Mouse (Mus musculus) neural tube, embryonic 11.5 days (tissue): Measurements from ENCODE around the gene Baat. TPM values are rescaled to one million over a fixed set of nuclear protein-coding genes. Genes with fewer than 3 reads are reported as not detected.

ENCODE experiments used
- ATAC-seq: fragments of 200-750 bp; cut with Nextera tagmentation; 2 replicates; pipeline ENCODE4 v1.8.0; 2017; ENCODE audit warnings: moderate number of reproducible peaks, mild to moderate bottlenecking, moderate TSS enrichment, moderate library complexity; ENCODE audit not compliant: insufficient read depth, low FRiP score, low TSS enrichment
- DNase-seq: peaks from one replicate; pipeline ENCODE4 v3.0.0-alpha.2; 2015; ENCODE audit warnings: low spot score
- H3K27ac ChIP-seq: fragments of 300-500 bp; sonication (generic); 2 replicates; pipeline ENCODE4 v1.5.1; 2014; ENCODE audit warnings: low read depth, mild to moderate bottlenecking, low read length
- H3K27me3 ChIP-seq: fragments of 300-500 bp; sonication (generic); 2 replicates; pipeline ENCODE4 v1.6.1; 2014; ENCODE audit warnings: mild to moderate bottlenecking, low read length, mixed read lengths; ENCODE audit not compliant: control insufficient read depth, insufficient read depth
- H3K36me3 ChIP-seq: fragments of 300-500 bp; sonication (generic); 2 replicates; pipeline ENCODE4 v1.6.1; 2014; ENCODE audit warnings: mild to moderate bottlenecking, low read length, moderate library complexity, mixed read lengths; ENCODE audit not compliant: control insufficient read depth, insufficient read depth
- H3K4me1 ChIP-seq: fragments of 300-500 bp; sonication (generic); 2 replicates; pipeline ENCODE4 v1.6.1; 2014; ENCODE audit warnings: low read length, mixed read lengths; ENCODE audit not compliant: control insufficient read depth, insufficient read depth
- H3K4me2 ChIP-seq: fragments of 300-500 bp; sonication (generic); 2 replicates; pipeline ENCODE4 v1.6.1; 2014; ENCODE audit warnings: low read depth, mild to moderate bottlenecking, moderate library complexity
- H3K4me3 ChIP-seq: fragments of 300-500 bp; sonication (generic); 2 replicates; pipeline ENCODE4 v1.5.1; 2014; ENCODE audit warnings: low read depth, low read length
- H3K9ac ChIP-seq: fragments of 300-500 bp; sonication (generic); 2 replicates; pipeline ENCODE4 v1.6.1; 2014; ENCODE audit warnings: mild to moderate bottlenecking, low read length
- H3K9me3 ChIP-seq: fragments of 300-500 bp; sonication (generic); 2 replicates; pipeline ENCODE4 v1.6.1; 2016; ENCODE audit warnings: low read length; ENCODE audit not compliant: control insufficient read depth
- WGBS: fragments of 180-500 bp; shearing (Covaris S2); extraction: QIAGEN DNeasy Blood & Tissue Kit; methylation state at CpG from one replicate; pipeline ENCODE4 v1.1.7; 2014; 5-methylcytosine and 5-hydroxymethylcytosine counted together
- polyA plus RNA-seq: library from polyadenylated mRNA; unstranded; fragments of >200 nt; fragmentation: Nextera tagmentation; extraction: Ambion mirVana; gene quantifications from 2 replicates; pipeline ENCODE4 v1.2.1, GENCODE M21; 2014

The Baat gene
- polyA plus RNA-seq, 1 experiment from 2014 or later, result 0.19 TPM

DNA sequence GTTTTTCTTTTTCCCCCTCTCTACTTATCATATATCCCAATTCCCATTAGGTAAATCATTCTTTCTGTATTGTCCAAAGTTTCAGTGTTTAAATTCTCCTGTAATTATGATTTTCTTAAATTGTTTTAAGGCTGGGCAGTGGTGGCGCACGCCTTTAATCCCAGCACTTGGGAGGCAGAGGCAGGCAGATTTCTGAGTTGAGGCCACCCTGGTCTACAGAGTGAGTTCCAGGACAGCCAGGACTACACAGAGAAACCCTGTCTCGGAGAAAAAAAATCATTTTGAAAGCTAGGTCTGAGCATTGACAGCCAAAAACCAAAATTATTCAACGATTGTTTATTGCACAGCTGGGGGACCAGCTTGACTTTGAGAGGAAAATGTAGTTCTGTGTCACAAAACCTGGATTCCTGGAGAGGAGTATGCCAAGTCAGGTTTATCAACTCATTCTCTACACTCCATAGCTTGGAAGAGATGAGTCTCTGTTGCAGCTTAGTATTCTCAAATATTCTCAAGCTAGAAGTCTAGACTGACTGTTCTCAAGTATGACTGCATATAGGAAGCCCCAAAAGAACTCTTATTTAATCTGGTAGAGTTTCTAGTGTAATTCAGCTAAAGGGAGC lies 29.4 kb upstream of the Baat start:
- Histone ChIP-seq H3K9ac (no peak overlapping the region), H3K27ac (no peak overlapping the region), H3K27me3 (no peaks in the 10 kb centered on the region), H3K9me3 (no peaks in the 10 kb centered on the region), H3K4me1 (no peaks in the 10 kb centered on the region), H3K36me3 (no peaks in the 10 kb centered on the region), H3K4me3 (no peak overlapping the region), H3K4me2 (no peak overlapping the region)
- WGBS, result 91% methylated on average over 4 of the region's 4 CpGs
- DNase-seq (no peak), ATAC-seq (no peak)

DNA sequence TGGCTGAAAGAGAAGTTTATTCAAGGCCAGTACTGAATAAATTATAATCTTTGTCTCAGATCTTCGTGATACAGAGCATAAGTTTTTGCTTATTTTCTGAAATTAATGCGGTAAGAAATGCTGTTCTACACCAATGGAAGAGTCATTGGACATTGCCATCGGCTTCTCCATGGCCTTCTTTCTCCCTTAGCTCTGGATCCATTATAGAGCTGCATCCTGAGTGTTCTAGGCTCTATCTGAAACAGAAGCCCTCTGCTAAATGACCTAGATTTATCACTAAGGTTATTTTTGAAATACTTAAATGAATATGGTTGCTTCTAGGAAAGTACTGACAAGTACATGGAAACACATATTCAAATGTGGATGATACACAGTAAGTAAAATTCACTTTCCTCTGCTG lies 28.7 kb upstream of the Baat start:
- Histone ChIP-seq H3K4me3 (no peak overlapping the region), H3K4me1 (no peaks in the 10 kb centered on the region), H3K27me3 (no peaks in the 10 kb centered on the region), H3K27ac (no peak overlapping the region), H3K36me3 (peaks cover 5% of the 10 kb centered on the region), H3K9ac (no peak overlapping the region), H3K9me3 (peaks cover 4% of the 10 kb centered on the region; the same call in 1 of the 2 replicates), H3K4me2 (no peak overlapping the region)
- ATAC-seq, result no peak
- WGBS, result 82% methylated on average over 3 of the region's 3 CpGs
- DNase-seq, result no peak

DNA sequence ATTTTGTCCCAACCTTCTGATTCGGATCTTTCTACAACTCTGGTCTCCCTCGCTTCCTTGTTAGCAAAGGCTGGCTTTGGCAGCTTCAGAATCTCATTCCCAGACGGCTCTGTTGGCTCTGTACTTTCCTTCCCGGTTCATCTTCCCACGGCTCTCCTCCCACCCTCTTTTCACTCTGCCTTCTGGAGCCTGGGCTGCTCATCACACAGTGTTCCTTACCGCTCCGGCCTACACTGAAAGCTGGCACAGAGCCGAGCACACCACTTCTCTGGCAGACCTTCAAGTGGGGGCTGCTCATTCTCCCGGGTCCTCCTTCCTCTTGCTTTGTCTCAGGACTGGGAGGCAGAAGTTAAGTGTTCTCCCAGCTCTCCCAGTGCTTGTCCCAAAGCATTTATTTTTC lies 16.2 kb upstream of the Baat start:
- DNase-seq (no peak), ATAC-seq (no peak)
- Histone ChIP-seq H3K27ac (no peak overlapping the region), H3K27me3 (no peaks in the 10 kb centered on the region), H3K4me2 (no peak overlapping the region), H3K36me3 (0 out of 2 replicates have a peak, but pooled peaks cover 2% of the 10 kb centered on the region), H3K9me3 (no peaks in the 10 kb centered on the region), H3K4me3 (no peak overlapping the region), H3K9ac (no peak overlapping the region), H3K4me1 (peaks cover 3% of the 10 kb centered on the region; the same call in 1 of the 2 replicates)
- 93% methylated on average over 9 of the region's 9 CpGs for WGBS

GRCm38 (mm10) chr4:49521346-49521745 lies 15.0 kb upstream of the Baat start:
- WGBS, result under 1% methylated on average over 17 of the region's 17 CpGs
- H3K4me2 ChIP-seq, result peak overlapping the region; percentile 56
- 0 out of 2 replicates have a peak, but pooled peaks cover 2% of the 10 kb centered on the region for H3K36me3 ChIP-seq
- no peaks in the 10 kb centered on the region for H3K27me3 ChIP-seq
- DNase-seq (no peak), ATAC-seq (no peak; the same call in 1 of the 2 replicates)
- peak overlapping the region; percentile 44 for H3K4me3 ChIP-seq
- no peak overlapping the region for H3K27ac ChIP-seq
- H3K9me3 ChIP-seq, result no peaks in the 10 kb centered on the region
- peaks cover 3% of the 10 kb centered on the region; the same call in 1 of the 2 replicates for H3K4me1 ChIP-seq
- peak overlapping the region; percentile 67 for H3K9ac ChIP-seq

GRCm38 (mm10) chr4:49520572-49521340 lies 14.4 kb upstream of the Baat start, which contains the start of the genes Mrpl50 and Zfp189:
Gene Mrpl50, minus strand, starts transcription at chr4:49521093.
Gene Zfp189, plus strand, starts transcription at chr4:49521176.
- ATAC-seq (peak; percentile 99), DNase-seq (peak; percentile 93)
- Histone ChIP-seq H3K9ac (peak within 1 kb of the TSS; percentile 67), H3K9me3 (no peaks in the 10 kb centered on the region), H3K27me3 (no peaks in the 10 kb centered on the region), H3K4me2 (peak within 1 kb of the TSS; percentile 56), H3K4me1 (peaks cover 3% of the 10 kb centered on the region; the same call in 1 of the 2 replicates), H3K36me3 (0 out of 2 replicates have a peak, but pooled peaks cover 2% of the 10 kb centered on the region), H3K27ac (no peak within 1 kb of the TSS), H3K4me3 (peak within 1 kb of the TSS; percentile 44)
- WGBS, result under 1% methylated on average over 41 of the region's 41 CpGs

GRCm38 (mm10) chr4:49519476-49519875 lies 13.1 kb upstream of the Baat start:
- H3K9me3 ChIP-seq, result no peaks in the 10 kb centered on the region
- 78% methylated on average over 5 of the region's 5 CpGs for WGBS
- no peak for DNase-seq
- no peak overlapping the region for H3K4me2 ChIP-seq
- no peak overlapping the region for H3K9ac ChIP-seq
- H3K27me3 ChIP-seq, result no peaks in the 10 kb centered on the region
- no peak overlapping the region for H3K27ac ChIP-seq
- no peak overlapping the region for H3K4me3 ChIP-seq
- H3K4me1 ChIP-seq, result peaks cover 3% of the 10 kb centered on the region; the same call in 1 of the 2 replicates
- 0 out of 2 replicates have a peak, but pooled peaks cover 2% of the 10 kb centered on the region for H3K36me3 ChIP-seq
- ATAC-seq, result no peak

DNA sequence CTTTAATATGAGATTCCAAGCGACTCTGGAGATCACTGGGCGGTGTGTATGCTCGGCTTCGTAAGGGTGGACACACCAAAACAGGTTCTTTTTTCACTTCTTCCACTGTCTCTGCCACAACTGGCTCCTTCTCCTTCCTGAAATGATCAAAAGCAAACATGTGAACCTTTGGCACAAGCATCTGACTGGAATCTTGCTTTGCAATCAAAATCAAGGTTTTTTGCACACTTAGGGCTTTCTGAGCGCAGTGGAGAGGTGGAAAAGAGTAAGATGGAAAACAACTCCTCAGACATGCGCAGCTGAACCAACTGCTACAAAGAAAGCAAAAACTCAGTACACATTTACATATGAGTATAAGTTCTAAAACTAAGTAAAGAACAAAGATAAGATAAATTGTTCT lies 8.1 kb upstream of the Baat start:
- Histone ChIP-seq H3K36me3 (peaks cover 2% of the 10 kb centered on the region; the same call in 1 of the 2 replicates), H3K9me3 (no peaks in the 10 kb centered on the region), H3K9ac (no peak overlapping the region), H3K4me3 (no peak overlapping the region), H3K4me1 (no peaks in the 10 kb centered on the region), H3K27ac (no peak overlapping the region), H3K4me2 (no peak overlapping the region), H3K27me3 (no peaks in the 10 kb centered on the region)
- ATAC-seq (no peak), DNase-seq (no peak)
- WGBS, result 95% methylated on average over 6 of the region's 6 CpGs

DNA sequence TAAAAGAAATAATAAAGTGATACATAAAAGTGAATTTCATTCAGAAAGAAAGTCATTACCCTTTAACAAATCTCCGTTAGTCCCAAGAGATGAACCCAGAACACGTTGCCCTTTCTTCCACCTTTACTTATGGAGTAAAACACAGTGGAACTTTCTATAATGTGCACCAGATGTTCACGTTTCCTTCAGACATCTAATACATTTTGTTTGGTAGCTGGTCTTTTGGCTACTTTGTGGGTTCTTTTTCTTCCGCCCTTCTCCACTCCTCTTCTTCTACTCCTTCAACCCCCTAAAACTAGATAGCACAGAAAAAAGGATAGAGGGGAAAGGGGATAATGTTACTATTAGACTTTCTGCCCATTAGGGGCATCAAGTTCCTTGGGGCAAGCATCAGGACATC lies 6.3 kb upstream of the Baat start:
- WGBS, result 79% methylated on average over 4 of the region's 4 CpGs
- DNase-seq (no peak), ATAC-seq (no peak)
- Histone ChIP-seq H3K27ac (no peak overlapping the region), H3K9me3 (no peaks in the 10 kb centered on the region), H3K4me2 (no peak overlapping the region), H3K36me3 (peaks cover 2% of the 10 kb centered on the region; the same call in 1 of the 2 replicates), H3K4me3 (no peak overlapping the region), H3K4me1 (no peaks in the 10 kb centered on the region), H3K9ac (no peak overlapping the region), H3K27me3 (no peaks in the 10 kb centered on the region)
